Comparison of ENCODE assay signal across 21 mouse cellular contexts in the genomic region with DNA sequence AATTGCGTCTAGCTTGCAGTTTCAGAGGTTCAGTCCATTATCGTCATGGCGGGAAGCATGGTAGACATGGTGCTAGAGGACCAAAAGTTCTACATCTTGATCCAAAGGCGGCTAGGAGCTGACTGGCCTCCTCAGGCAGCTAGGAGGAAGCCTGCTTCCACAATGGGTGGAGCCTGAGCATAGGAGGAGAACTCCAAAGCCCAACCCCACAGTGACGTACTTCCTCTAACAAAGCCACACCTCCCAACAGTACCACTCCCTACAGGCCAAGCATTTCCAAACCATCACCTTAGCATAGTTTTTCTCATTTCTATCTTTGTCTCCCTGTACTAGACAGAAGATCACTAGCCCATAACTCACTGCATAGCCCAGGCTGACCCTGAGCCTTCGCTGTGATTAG.
"Had no signal": no experiment of that assay in that cellular context is flagged by ENCODE, and none has a peak within 500 bp of the region (broad histone marks: within the 10 kb centered on the region; RNA-seq: fewer than 3 reads in every experiment).

No protein-coding gene starts in this region.

- H3K4me2 ChIP-seq: liver, embryonic 15.5 days; lung, embryonic 15.5 days; midbrain, embryonic 11.5 days; midbrain, embryonic 13.5 days; midbrain, embryonic 15.5 days; neural tube, embryonic 12.5 days; stomach, embryonic 15.5 days had no signal

- H3K9ac ChIP-seq: liver, embryonic 15.5 days; liver, postnatal 0 days; lung, embryonic 15.5 days; midbrain, embryonic 13.5 days; midbrain, embryonic 15.5 days; neural tube, embryonic 12.5 days; stomach, embryonic 15.5 days had no signal

- H3K36me3 ChIP-seq: liver, embryonic 15.5 days; lung, embryonic 15.5 days; midbrain, embryonic 13.5 days; midbrain, embryonic 15.5 days; neural tube, embryonic 12.5 days; stomach, embryonic 15.5 days had no signal

- H3K27ac ChIP-seq: liver, embryonic 15.5 days; lung, embryonic 15.5 days; macrophage; midbrain, embryonic 13.5 days; midbrain, embryonic 15.5 days; neural tube, embryonic 12.5 days; stomach, embryonic 15.5 days; stomach, postnatal 0 days had no signal

- DNase-seq: liver, postnatal 0 days; lung, adult 2 months; lung, postnatal 14 days; lung, postnatal 36 days; right cerebral cortex, postnatal 14 days; right cerebral cortex, postnatal 4 days; spleen, adult 18-20 months; thymus, adult 2 months; thymus, postnatal 25 days; thymus, postnatal 4 days had no signal

- H3K4me1 ChIP-seq: liver, embryonic 15.5 days; lung, embryonic 15.5 days; megakaryocyte, embryonic 14.5 days; midbrain, embryonic 13.5 days; midbrain, embryonic 15.5 days; neural tube, embryonic 12.5 days; stomach, embryonic 15.5 days had no signal

- ATAC-seq: liver, postnatal 0 days; lung, postnatal 0 days; midbrain, embryonic 13.5 days; midbrain, embryonic 15.5 days had no signal

- H3K27me3 ChIP-seq: liver, embryonic 15.5 days; stomach, embryonic 15.5 days had no signal

- H3K9me3 ChIP-seq: liver, embryonic 15.5 days; lung, embryonic 15.5 days; midbrain, embryonic 13.5 days; midbrain, embryonic 15.5 days; neural tube, embryonic 12.5 days; stomach, embryonic 15.5 days had no signal

- H3K4me3 ChIP-seq: liver, embryonic 15.5 days; lung, embryonic 15.5 days; megakaryocyte, embryonic 14.5 days; midbrain, embryonic 13.5 days; midbrain, embryonic 15.5 days; neural tube, embryonic 12.5 days; stomach, embryonic 15.5 days had no signal
